Mouse (Mus musculus): ENCODE measurements at regions not wholly inside any gene's neighbourhood (a gene's known extent, or its start where the extent isn't known, plus 50 kb on each side); places are given as distances from the start of the nearest gene placed in this dataset.

GRCm38 (mm10) chr8:90009431-90009830, 338.7 kb downstream of the Tox3 start:
- Histone ChIP-seq H3K4me1 (ENCODE audit: control insufficient read depth, insufficient read depth, low read length) (no peaks in the 10 kb centered on the region), H3K27ac (ENCODE audit: insufficient read depth, low read depth, low read length) (no peak overlapping the region), H3K4me3 (ENCODE audit: insufficient read depth, low read length) (no peak overlapping the region)
- TF ChIP-seq CTCF (IDR thresholded peaks at IDR 0.05; ENCODE audit: low read depth, low read length): no peak

GRCm38 (mm10) chr8:90000899-90001640, 347.1 kb downstream of the Tox3 start:
- H3K4me3 ChIP-seq (ENCODE audit: insufficient read depth, low read length): no peak overlapping the region
- TF ChIP-seq CTCF (IDR thresholded peaks at IDR 0.05; ENCODE audit: low read depth, low read length) (peak; percentile 35; the same call in 1 of the 2 replicates), POLR2A (IDR thresholded peaks at IDR 0.05; ENCODE audit: borderline replicate concordance, low read depth, low read length) (no peak)
- no peak overlapping the region for H3K27ac ChIP-seq (ENCODE audit: insufficient read depth, low read depth, low read length)
- no peaks in the 10 kb centered on the region for H3K4me1 ChIP-seq (ENCODE audit: control insufficient read depth, insufficient read depth, low read length)

- no peaks in the 10 kb centered on the region for H3K4me1 ChIP-seq (ENCODE audit: control insufficient read depth, insufficient read depth, low read length)
- H3K4me3 ChIP-seq (ENCODE audit: insufficient read depth, low read length): no peak overlapping the region
- no peak overlapping the region for H3K27ac ChIP-seq (ENCODE audit: insufficient read depth, low read depth, low read length)
- TF ChIP-seq CTCF (IDR thresholded peaks at IDR 0.05; ENCODE audit: low read depth, low read length): no peak
- TF ChIP-seq POLR2A (IDR thresholded peaks at IDR 0.05; ENCODE audit: borderline replicate concordance, low read depth, low read length): no peak
Observed at GRCm38 (mm10) chr8:89993743-89994142, 354.4 kb downstream of the Tox3 start.

- Histone ChIP-seq H3K27ac (ENCODE audit: insufficient read depth, low read depth, low read length) (no peak overlapping the region), H3K4me3 (ENCODE audit: insufficient read depth, low read length) (no peak overlapping the region), H3K4me1 (ENCODE audit: control insufficient read depth, insufficient read depth, low read length) (no peaks in the 10 kb centered on the region)
- no peak for TF ChIP-seq POLR2A (IDR thresholded peaks at IDR 0.05; ENCODE audit: borderline replicate concordance, low read depth, low read length)
Observed at GRCm38 (mm10) chr8:89983859-89984258, 364.3 kb downstream of the Tox3 start.

GRCm38 (mm10) chr8:89982551-89982950, 365.6 kb downstream of the Tox3 start:
- no peaks in the 10 kb centered on the region for H3K4me1 ChIP-seq (ENCODE audit: control insufficient read depth, insufficient read depth, low read length)
- H3K4me3 ChIP-seq (ENCODE audit: insufficient read depth, low read length): no peak overlapping the region
- TF ChIP-seq CTCF (IDR thresholded peaks at IDR 0.05; ENCODE audit: low read depth, low read length): no peak
- TF ChIP-seq POLR2A (IDR thresholded peaks at IDR 0.05; ENCODE audit: borderline replicate concordance, low read depth, low read length): no peak
- no peak overlapping the region for H3K27ac ChIP-seq (ENCODE audit: insufficient read depth, low read depth, low read length)

GRCm38 (mm10) chr8:89981320-89981719, 366.8 kb downstream of the Tox3 start:
- H3K4me1 ChIP-seq (ENCODE audit: control insufficient read depth, insufficient read depth, low read length): no peaks in the 10 kb centered on the region
- no peak overlapping the region for H3K27ac ChIP-seq (ENCODE audit: insufficient read depth, low read depth, low read length)
- TF ChIP-seq CTCF (IDR thresholded peaks at IDR 0.05; ENCODE audit: low read depth, low read length) (no peak), POLR2A (IDR thresholded peaks at IDR 0.05; ENCODE audit: borderline replicate concordance, low read depth, low read length) (no peak)
- H3K4me3 ChIP-seq (ENCODE audit: insufficient read depth, low read length): no peak overlapping the region

GRCm38 (mm10) chr8:89980441-89980840, 367.7 kb downstream of the Tox3 start:
- TF ChIP-seq POLR2A (IDR thresholded peaks at IDR 0.05; ENCODE audit: borderline replicate concordance, low read depth, low read length) (no peak), CTCF (IDR thresholded peaks at IDR 0.05; ENCODE audit: low read depth, low read length) (no peak)
- Histone ChIP-seq H3K27ac (ENCODE audit: insufficient read depth, low read depth, low read length) (no peak overlapping the region), H3K4me1 (ENCODE audit: control insufficient read depth, insufficient read depth, low read length) (no peaks in the 10 kb centered on the region), H3K4me3 (ENCODE audit: insufficient read depth, low read length) (no peak overlapping the region)

GRCm38 (mm10) chr8:89962799-89963198, 385.3 kb downstream of the Tox3 start:
- TF ChIP-seq CTCF (IDR thresholded peaks at IDR 0.05; ENCODE audit: low read depth, low read length): no peak
- Histone ChIP-seq H3K4me1 (ENCODE audit: control insufficient read depth, insufficient read depth, low read length) (no peaks in the 10 kb centered on the region), H3K27ac (ENCODE audit: insufficient read depth, low read depth, low read length) (no peak overlapping the region), H3K4me3 (ENCODE audit: insufficient read depth, low read length) (no peak overlapping the region)

GRCm38 (mm10) chr8:89957486-89957885, 390.7 kb downstream of the Tox3 start:
- no peak overlapping the region for H3K4me3 ChIP-seq (ENCODE audit: insufficient read depth, low read length)
- H3K4me1 ChIP-seq (ENCODE audit: control insufficient read depth, insufficient read depth, low read length): no peaks in the 10 kb centered on the region
- no peak overlapping the region for H3K27ac ChIP-seq (ENCODE audit: insufficient read depth, low read depth, low read length)
- TF ChIP-seq POLR2A (IDR thresholded peaks at IDR 0.05; ENCODE audit: borderline replicate concordance, low read depth, low read length) (no peak), CTCF (IDR thresholded peaks at IDR 0.05; ENCODE audit: low read depth, low read length) (no peak)

GRCm38 (mm10) chr8:89956482-89957020, 391.6 kb downstream of the Tox3 start:
- H3K27ac ChIP-seq (ENCODE audit: insufficient read depth, low read depth, low read length): no peak overlapping the region
- no peak overlapping the region for H3K4me3 ChIP-seq (ENCODE audit: insufficient read depth, low read length)
- TF ChIP-seq CTCF (IDR thresholded peaks at IDR 0.05; ENCODE audit: low read depth, low read length) (no peak), POLR2A (IDR thresholded peaks at IDR 0.05; ENCODE audit: borderline replicate concordance, low read depth, low read length) (no peak)
- H3K4me1 ChIP-seq (ENCODE audit: control insufficient read depth, insufficient read depth, low read length): no peaks in the 10 kb centered on the region
